Mouse (Mus musculus): ENCODE results near the gene Alpl.
A peak's percentile ranks its signal among the peaks of the same experiment; 100 is the strongest.

Alpl gene

DNA sequence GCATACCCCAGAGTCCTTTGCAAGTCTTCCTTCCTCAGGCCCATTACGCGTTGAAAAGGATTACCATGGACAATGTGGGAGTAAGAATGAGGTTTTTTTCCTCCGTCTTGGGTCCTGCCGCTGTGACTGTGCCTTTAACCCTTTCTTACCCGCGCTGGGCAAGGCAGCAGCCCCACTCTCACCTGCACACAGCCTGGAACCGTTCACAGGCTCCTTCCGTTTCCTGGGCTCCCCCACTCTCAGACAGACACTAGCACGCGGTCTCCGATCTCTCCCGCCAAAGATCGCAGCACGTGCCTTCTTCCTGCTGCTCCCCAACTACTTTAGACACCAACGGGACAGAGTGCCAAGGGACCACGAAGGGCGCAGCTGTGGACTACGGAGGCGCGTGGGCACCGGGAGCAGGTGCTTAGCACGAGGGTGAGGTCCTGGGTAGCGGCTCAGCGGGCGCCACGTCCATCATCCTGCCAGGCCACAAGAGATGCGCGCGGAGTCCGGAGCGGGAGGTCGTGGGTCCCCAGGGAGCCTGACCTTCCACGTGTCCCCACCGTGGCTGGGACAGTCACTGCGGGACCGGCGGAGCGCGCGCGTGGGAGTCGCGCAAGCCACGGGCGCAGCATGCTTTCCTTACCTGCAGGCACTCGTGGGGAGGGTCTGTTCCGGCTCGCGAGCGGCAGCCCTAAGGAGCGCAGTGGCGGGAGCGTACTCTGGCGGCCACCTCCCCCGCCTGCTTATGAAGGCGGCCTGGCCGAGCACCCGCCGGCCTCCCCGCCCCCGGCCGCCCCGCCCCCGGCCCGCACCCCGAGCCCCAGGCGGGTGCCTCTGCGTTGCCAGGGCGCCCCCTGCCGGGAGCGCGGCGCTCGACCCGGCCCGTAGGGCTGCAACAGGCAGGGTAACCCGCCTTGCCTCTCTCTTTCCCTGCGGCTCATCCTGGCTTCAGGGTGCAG, at the start of gene Alpl:
TSS of gene Alpl (minus strand) at position 774 of the 947 bp plus-strand sequence.
- DNase-seq (ENCODE audit: low spot score in 2 of 2), result peak; percentile 46 to 77

DNA sequence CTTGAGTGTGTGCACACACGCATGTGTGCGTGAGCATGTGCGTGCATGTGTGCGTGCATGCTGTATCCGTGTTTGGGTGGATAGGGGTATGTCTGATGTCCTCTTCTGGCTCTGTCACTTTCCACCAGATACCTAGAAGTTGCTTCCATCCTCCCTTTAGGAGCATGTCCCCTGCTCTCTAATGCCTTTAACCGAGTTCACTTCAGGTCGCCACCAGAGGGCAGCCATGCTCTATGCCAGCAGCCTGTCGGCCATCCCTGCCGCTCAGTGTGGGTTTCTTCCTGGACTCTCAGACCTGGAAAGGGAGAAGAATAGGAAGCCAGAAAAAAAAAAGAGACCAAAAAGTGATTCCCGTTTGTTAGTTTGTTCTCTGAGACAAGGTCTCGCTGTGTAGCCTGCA, 48.5 kb upstream of the Alpl start:
- DNase-seq (ENCODE audit: low spot score in 2 of 2), result peak; percentile 72 to 83

DNA sequence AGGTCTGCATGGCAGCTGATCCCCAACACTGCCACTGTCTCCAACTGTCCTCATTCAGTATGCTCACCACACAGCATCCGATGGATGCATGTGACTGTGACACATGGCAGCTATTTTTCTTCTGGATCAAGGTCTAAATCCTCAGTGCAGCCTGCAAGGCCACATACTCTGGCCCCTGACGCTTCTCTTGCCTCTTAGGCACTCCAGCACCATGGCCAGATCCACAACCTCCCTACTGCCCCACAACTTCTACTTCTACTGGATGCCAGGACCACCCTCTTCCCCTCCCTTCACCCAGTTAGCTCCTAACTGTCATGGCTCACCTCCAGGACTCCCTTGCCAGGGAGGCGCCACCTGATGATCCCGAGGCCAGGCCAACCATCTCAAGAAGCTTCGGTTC, 43.3 kb upstream of the Alpl start:
- DNase-seq (ENCODE audit: low spot score in 2 of 2), result no peak

DNA sequence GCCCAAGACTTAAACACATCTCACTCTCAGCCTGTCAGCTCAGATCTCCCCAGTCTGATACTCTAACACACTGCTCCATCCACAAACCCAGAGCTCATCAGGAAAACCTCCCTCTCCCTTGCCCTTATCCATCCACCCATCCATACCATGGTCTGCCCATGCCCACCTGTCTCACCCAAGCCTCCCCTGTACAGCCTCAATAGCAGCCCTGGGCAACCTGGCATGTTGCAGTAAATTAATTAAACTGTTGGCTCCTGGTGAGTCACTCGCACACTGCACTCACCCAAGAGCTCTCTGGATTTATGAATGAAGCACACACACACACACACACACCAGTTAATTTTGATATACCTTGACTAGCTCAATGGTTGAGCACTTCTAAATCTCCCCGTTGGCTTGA, 42.6 kb upstream of the Alpl start:
- no peak for DNase-seq (ENCODE audit: low spot score in 2 of 2)

DNA sequence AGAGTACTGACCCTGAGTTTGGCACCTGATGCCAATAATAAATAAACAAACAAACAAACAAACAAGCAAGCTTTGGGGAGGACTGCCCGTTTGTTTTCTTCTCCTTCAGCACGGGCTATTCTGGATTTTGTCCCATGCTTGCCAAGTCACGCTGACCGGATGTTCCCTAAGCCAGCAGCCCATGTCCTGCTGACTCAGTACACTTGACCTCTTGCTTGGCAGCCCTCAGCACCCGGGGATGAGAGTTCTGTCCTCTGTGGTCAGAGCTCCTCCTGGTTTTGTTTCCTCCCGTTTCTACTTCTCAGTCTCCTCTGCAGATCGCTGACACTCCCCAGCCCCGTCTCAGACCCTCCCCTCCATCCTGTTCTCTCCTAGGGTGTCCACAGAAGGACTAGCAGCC, 41.6 kb upstream of the Alpl start:
- no peak for DNase-seq (ENCODE audit: low spot score in 2 of 2)

DNA sequence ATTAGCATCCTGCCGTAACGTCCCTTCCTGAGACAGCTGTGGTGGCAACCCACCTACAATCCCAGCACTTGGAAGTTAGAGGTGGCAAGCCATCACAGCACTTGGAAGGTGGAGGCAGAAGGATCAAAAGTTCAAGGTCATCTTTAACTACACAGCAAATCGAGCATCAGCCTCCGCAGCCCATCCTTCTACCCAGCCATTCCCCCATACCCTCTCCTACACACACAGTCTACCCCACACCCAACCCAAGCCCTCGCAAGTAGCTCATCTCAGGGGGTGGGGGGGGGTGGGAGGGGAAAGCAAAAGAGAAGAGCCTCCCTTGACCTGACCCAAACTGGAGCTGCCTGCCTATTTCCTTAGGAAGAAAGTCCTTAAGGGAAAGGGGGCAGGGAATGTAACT, 40.6 kb upstream of the Alpl start:
- DNase-seq (ENCODE audit: low spot score in 2 of 2), result no peak

DNA sequence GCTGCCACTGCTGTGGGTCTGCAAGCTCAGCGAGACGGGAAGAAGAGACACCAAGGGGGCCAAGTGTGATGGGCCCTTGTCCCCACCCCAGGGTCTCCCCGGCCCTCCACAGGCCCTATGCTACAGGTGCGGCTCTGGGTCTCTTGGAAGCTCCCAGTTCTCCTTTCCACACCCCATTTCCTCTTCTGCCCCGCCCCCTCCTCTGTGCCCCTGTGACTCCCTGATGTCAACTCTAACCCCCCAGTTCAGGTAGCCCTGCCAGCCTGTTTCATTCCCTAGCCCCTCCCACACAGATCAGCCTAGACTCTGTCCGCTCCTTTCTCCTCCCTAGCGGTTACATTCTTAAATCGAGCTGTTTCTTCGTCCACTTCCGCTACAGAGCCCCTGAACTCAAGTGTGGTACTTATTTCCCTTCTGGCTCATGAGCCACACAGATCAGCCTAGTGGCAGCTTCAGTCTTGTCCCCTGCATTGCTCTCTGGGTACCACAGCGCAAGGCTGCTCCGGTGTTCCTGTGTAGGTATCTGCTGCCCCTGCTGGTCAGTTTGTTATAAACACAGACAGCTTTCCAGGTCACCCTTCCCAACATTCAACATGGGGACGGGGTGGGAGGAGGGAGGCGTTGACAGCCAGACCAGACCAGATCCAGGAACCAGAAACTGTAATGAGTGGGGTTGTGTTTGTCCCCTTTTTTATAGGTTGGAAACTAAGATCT, 39.6 kb upstream of the Alpl start:
- peak; percentile 76 to 85 for DNase-seq (ENCODE audit: low spot score in 2 of 2)

DNA sequence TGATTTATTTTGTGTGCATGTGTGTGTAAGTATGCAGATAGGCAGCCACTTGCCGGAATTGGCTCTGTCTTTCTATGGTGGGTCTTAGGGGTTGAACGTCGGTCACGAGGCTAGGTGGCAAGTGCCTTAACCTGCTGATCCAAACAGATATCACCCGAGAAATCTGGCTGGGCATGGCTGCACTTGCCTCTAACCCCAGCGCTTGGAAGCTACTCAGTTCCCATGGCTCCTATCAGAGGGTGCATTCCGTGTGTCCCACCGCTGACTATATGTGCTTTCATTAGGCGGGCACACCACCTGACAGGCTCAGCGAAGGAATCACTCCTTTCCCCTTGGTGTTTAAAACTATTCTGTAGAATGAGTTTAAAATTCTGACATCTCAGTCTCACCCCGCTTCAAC, 35.4 kb upstream of the Alpl start:
- no peak for DNase-seq (ENCODE audit: low spot score in 2 of 2)

DNA sequence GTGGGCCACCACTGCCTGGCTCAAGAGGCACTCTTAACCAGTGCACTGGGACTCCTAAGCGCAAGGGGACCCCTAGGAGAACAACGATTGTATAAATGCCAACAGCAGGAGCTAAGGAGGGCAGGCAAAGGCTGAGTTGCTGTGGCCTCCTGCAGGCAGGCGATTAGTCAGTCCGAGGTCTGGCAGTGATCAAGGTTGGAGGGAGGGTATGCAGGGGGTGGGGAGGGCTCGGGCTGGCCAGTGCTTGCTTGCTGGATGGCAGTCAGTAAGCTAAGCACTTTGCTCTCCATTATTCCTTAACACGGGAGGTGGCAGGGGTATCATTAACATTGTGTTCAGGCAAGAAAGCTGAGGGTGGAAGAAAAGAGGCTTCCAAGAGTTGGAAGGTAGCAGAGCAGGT, 34.2 kb upstream of the Alpl start:
- DNase-seq (ENCODE audit: low spot score in 2 of 2), result no peak

DNA sequence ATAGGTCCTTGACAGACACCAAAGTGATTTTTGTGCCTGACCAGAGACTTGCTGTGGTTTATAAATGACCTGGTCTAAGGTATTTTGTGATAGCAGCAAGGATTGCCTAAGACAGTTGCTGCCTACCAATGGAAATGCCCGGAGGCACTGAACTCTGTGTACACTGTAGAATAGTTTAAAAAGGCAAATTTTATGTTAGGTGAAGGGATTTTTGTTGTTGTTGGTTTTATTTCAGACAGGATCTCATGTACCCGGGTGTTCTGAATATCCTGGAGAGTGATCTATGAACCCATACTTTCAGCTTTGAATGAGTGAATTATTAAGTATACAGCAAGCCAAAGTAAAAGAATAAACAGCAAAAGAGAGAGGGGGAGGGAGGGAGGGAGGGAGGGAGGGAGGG, 28.7 kb upstream of the Alpl start:
- DNase-seq (ENCODE audit: low spot score in 2 of 2), result no peak

DNA sequence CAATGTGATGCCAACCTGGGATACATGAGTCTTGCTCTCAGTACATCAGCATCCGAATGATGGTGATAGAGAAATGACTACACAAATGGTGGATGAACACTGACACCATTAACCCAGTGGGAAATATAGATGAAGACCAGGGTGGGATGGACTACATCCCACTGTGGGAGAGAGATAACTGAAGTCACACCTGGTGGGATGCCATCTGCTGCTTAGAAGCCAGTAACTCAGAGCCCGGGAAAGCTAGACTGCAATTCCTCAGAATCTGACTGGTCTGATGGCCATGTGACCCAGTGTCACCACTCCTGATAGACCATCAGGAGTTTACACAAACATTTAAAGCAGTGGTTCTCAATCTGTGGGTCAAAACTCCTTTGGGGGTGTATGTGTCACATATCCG, 27.4 kb upstream of the Alpl start:
- no peak for DNase-seq (ENCODE audit: low spot score in 2 of 2)

DNA sequence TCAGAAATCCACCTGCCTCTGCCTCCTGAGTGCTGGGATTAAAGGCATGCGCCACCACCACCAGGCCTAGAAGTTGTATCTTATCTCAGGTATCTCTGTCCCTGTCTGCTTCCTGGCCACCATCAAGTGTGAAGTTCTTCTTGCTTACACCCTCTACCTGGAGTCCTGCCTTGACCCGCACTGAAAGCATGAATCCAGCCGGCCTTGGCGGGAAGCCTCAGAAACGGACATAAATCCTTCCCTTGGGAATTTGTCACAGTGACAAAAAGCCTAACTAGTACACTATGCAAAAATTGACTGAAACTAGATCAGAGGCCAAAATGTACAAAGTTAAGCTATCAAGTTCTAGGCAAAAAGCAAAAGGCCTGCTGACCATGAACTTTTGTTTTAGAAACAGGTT, 26.4 kb upstream of the Alpl start:
- DNase-seq (ENCODE audit: low spot score in 2 of 2), result no peak

DNA sequence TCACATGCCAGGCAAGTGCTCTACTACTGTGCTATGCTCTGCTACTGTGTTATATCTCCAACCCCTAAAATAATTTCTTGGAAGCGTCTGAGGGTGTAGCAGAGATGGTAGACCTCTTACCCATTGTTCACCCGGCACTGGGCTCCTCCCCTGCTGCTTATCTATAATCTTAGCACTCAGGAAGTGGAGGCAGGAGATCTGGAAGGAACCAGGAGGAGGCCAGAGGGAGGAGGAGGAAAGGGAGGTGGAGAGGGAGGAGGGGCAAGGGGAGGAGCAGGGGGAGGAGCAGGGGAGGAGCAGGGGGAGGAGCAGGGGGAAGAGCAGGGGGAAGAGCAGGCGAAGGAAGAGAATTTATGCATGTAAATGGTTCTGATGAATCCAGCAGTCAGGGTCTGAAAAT, 24.5 kb upstream of the Alpl start:
- no peak for DNase-seq (ENCODE audit: low spot score in 2 of 2)

DNA sequence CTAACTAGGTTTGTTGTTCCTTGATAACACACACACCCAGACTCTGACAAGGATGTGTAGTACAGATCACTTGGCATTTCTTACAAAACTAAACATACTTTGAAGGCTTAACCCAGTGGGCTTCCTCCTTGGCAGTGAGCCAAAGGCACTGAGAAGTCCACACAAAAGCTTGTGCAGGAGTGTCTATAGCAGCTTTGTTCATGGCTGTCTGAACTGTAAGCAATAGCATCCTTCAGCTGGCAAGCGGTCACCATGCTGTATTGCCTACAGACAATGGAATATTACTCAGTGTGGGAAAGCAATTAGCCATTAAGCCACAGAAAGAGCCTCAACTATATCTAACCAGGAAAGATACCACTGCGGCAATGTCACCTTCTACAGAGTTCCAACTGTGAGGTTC, 23.3 kb upstream of the Alpl start:
- DNase-seq (ENCODE audit: low spot score in 2 of 2), result no peak

DNA sequence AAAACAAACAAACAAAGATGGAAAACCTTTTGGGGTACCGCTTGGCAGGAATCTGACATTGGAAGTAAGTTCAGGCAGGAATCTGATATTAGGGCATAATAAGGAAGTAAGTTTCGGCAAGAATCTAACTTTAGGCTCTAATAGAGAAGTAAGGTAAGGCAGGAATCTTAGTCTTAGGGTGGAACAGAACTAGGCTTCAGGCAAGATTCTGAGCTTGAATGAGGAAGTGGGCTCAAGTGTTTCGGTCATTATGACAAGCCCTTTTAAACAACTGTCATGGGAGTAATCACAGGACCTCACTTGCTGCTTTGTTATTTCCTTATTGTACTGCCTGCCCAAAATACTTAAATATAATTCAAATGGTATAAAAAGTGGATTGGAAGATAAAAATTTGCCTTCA, 22.2 kb upstream of the Alpl start:
- no peak for DNase-seq (ENCODE audit: low spot score in 2 of 2)

DNA sequence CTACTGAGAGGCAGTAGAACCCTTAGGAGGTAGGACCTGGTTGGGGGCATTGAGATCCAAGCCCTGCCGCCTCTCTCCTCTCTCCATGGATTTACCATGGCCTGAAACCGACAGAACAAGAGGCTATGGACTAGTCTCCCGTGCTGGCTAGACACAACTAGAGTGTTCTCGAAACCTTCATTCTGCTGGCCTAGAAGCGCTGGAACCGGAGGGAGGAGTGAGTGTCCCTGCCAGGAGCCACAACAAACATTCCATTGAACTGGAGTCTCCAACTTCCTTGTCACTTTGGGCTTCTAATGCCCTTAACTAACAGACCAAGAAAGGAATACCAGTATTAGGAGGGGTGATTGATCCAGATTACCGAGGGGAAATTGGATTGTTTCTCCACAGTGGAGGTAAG, 20.0 kb upstream of the Alpl start:
- no peak for DNase-seq (ENCODE audit: low spot score in 2 of 2)

DNA sequence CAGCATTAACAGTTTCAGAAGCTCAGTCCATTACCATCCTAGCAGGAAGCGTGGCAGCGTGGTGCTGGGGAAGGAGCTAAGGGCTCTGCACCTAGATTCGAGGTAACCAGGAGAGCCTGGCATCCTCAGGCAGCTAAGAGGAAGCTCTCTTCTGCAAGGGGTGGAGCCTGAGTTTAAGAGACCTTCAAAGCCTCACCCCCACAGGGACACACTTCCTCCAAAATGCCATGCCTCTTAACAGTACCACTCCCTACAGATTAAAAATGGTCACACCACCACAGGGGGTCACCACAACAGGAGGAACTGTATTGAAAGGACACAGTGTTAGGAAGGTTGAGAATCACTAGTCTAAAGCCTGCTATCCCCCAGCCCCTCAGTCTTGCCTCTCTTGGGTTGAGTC, 19.3 kb upstream of the Alpl start:
- DNase-seq (ENCODE audit: low spot score in 2 of 2), result no peak

DNA sequence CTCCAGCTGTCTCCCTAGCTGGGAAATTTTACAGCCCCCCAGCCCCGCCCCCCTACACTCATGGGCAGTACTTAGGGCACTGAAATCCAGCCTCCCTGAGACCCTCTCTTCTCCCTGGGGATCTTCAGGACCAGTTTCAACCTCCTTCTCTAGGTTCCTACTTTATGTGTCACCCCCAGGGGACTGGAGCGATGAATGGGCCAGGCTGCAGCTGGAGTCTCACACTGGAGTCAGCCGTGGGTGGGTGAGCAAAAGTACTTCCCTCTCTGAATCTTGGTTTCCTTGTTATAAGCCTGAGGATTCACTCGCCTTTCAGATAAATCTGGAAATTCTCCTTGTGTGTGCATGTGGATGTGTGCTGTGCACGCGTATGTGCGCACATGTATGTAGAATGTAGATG, 18.0 kb upstream of the Alpl start:
- no peak for DNase-seq (ENCODE audit: low spot score in 2 of 2)

DNA sequence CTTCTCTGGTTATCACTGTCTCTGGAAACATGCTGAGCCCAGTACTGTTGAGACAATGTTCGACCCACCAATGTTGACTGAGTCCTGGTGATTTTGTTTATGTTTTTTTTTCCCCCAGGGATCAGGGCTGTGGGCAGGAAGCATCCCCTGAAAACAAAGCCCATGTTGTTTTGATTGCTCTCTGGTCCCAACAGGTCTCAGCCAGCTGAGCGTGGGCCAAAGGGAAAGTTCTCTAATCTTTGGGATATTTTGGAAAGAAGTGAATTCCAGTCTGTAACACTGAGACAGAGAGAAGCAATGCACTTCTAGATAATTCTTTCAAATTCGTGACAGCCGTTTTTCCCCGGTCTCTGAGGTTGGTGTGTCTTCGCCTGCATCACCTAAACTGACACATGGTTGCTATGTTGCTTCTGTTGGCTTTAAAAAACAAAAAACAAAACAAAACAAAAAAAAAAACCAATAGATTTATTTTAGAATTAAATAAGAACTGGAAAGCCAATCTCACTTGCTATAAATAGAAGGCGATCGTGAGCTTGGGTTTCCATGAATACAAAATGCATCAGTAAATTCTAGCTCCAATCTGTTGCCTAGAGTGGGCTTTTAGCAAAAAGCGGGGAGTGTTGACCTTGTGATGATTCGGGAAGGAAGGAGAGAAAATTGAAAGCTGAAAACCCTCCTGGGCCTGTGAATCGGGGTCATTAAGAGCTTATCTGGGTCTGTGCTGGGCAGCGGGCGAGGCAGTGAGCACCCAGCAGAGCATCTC, 16.9 kb upstream of the Alpl start:
- no peak for DNase-seq (ENCODE audit: low spot score in 2 of 2)

DNA sequence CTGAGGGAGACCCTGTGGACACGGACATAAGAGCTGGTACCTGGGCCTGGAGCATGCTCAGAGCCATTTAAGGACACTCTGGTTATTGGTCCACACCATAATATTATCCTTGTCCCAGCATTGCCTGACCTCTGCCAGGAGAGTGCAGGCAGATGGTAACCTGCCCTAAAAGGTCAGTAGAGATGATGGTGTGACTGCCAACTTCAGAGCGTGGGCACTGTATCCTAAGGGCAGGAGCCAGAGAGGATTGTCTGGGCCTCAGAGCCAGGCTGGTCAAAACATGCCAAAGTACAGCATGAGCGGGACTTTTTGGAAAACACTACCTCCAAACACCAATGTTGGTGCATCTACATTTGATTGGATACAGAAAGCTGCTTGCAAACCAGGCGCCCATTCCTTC, 13.8 kb upstream of the Alpl start:
- no peak for DNase-seq (ENCODE audit: low spot score in 2 of 2)

DNA sequence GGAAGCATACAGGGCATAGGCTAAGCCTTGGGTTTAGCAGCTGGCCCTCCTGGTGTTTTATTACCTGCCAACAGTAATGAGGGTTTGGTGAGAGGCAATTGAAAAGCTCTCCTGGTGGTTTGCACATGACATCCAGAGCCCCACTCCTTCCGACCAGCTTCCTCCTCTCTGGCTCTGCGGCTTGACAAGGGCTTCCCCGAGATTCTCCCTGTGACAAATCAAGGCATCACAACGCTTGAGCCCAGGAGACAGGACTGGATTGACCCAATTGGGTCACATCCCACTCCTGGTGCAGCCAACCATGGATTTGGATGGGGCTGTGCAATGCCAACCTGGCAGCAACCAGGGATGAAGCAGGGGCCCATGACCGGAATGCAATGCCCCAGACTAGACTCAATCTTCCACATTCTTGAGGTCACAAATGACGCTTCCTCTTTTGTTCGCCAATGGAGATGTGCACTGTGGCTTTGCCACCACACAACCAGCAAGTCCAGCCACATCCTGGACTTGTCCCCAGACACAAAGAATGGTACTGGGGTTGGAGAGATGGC, 11.2 kb upstream of the Alpl start:
- DNase-seq (ENCODE audit: low spot score in 2 of 2), result no peak

DNA sequence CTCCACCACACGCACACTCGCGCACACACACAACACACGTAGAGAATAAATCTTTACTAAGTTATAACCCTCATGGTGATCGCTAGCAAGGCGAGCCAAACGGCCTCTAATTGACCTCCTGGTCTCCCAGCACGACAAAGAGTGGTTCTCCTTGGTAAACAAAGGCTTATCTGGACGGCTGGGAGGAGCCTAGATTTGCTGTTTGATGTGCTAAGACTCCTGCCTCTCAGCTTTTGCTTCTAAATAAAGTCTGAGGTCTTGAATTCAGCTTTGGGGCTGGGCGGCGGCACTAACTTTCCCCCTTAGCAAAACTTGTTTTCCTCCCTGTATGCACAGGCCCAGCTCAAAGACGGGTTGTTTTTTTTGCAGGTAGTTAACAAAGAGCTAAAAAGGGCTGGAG, 5.0 kb upstream of the Alpl start:
- no peak for DNase-seq (ENCODE audit: low spot score in 2 of 2)

Data from cerebellum, postnatal 4 days (tissue).